Mouse (Mus musculus) kidney, adult 2 months (tissue): Measurements from ENCODE around the gene Hmgb4.

Experiments
- CTCF ChIP-seq: fragments of 200-500 bp; conservative IDR thresholded peaks from 2 replicates; pipeline ENCODE4 v1.5.1; 2011; ENCODE audit warnings: low read depth, mild to moderate bottlenecking, control low read depth, low read length, moderate library complexity, mixed read lengths; ENCODE audit not compliant: insufficient read depth, insufficient read length
- POLR2A ChIP-seq: fragments of 200-500 bp; IDR thresholded peaks from one replicate; pipeline ENCODE4 v1.6.1; 2011; ENCODE audit warnings: low read depth, low read length, control low read depth

DNA sequence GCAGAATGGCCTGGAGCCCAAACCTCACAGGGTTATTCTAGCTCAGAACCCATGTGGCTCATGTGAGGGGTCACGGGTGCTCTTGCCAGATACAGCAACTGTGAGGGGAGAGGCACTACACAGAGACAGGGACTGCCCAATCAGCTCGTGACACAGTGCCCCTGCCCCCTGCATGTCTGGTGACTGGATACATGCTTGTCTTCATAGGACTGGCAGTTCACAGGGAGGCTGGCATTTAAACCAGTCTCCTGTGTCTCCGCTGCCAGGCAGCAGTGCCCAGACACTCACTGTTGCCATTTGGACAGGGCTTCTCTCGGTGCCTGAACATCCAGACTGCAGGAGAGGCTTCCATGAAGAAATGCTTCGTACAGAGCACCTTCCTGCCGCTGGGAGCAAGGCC lies 11.7 kb upstream of the Hmgb4 start:
- TF ChIP-seq POLR2A (no peak), CTCF (no peak)
